Mouse (Mus musculus): ENCODE results near the gene Npas3. TPM values are rescaled to one million over a fixed set of nuclear protein-coding genes. Genes with fewer than 3 reads are reported as not detected.

The Npas3 gene
- polyA plus RNA-seq, 1 experiment from 2014 or later = 0.96 TPM

DNA sequence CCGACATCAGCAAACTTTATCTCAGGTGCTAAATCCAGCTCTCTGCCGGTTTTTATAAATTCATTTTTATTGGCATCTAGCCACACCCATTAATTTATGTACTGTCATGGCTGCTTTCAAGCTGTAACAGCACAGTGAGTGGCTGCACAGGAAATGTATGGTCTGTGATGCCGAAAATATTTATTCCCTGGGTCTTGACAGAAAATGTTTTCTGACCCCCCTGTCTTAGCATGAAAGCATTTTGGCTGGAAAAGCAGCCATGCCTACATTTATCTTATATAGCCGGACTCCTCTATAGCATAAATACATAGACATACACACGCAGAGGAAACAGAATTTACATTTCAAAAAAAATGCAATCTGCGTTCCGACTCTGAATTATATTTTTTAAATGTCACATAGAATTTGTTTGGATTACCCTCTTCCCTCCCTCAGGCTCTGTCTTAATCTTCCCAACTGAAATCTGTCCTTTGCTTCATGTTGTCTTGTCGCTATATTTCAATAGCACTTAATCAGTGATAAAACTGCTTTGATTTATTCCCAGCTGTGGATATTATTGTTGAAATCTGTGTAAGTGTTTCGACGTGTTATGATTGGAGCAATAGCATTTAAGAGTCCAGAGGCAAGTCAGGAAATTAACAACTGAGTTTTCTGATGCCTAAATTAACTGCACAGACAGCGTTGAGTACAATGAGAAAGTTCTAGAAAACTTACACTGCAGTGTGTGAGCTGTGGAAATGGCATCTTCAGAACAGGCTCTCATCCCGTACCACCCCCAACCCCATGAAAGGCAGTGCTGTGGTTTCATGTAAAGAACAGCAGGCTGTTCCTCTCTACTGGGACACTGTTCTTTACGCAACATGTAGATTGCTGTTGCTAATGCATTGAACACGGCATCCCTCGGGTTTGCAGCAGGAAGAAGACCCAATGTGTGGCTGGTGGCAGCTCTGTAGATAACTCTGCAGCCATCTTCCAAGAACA is 474.5 kb downstream of the Npas3 start:
- Histone ChIP-seq H3K4me1 (no peaks in the 10 kb centered on the region), H3K4me3 (replicated peaks) (no peak overlapping the region), H3K9me3 (replicated peaks) (no peaks in the 10 kb centered on the region), H3K36me3 (no peaks in the 10 kb centered on the region), H3K9ac (no peak overlapping the region), H3K4me2 (no peak overlapping the region), H3K27ac (no peak overlapping the region), H3K27me3 (peaks cover 9% of the 10 kb centered on the region; the same call in 1 of the 2 replicates)
- no peak for ATAC-seq (replicated peaks; ENCODE audit: low FRiP score)
- 74% methylated on average over 15 of the region's 15 CpGs for WGBS

DNA sequence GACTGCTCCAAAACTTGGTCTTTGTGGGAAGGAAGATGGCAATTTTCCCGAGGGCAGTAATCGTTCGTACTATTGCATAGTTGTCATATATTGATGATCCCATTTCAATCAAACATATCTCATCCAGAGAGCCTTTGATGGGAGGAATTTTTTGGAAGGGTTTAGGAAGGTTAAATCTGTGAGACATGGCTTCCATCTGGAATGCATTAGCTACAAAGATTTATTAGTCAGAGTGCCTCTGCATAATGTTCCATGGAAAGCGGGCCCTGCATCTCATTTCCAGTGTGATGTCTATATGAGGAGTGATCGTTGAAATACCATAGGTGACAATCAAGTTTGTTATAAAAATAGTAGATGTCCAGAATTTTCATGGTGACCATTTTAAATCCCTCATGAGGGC is 480.8 kb downstream of the Npas3 start:
- 75% methylated on average over 5 of the region's 5 CpGs for WGBS
- ATAC-seq (replicated peaks; ENCODE audit: low FRiP score) = no peak

DNA sequence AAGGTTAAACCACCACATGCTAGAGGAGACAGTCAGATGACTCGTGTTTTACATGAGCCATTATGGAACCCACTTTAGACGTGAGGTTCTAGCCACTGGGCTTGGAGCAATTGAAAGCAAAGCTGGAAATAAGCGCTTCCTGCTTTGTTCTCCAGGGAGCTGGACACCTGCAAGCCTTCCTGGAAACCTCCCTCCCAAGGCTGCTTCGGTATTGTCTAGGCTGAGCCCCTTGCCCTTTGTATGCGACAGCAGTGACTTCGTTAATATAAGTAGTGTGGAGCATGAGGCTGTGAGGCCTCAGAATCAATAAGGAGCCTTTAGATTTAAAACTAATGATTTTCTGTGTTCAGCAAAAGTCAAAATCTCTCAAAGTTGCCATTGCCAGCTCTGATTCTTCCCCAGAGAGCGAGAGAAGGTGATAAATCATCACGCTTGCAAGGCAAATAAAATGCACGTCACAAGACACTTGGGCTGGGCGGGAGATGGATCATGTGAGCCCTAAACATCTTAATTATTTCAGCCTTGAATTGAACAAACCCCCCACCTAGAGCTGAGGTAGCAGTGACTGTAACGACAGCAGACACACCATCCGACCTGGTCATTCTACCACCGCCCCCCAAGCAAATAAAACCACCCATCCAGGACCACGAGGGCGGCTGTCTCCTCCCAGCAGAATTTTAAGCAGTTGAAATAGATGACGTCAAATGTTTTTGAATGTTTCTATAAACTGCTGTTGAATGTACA is 490.2 kb downstream of the Npas3 start:
- peaks cover 9% of the 10 kb centered on the region; the same call in 1 of the 2 replicates for H3K27me3 ChIP-seq
- H3K36me3 ChIP-seq = no peaks in the 10 kb centered on the region
- WGBS = 33% methylated on average over 16 of the region's 16 CpGs
- 0 out of 2 replicates have a peak, but pooled peaks have one; percentile 33 for ATAC-seq (replicated peaks; ENCODE audit: low FRiP score)
- H3K9me3 ChIP-seq (replicated peaks) = no peaks in the 10 kb centered on the region
- no peak overlapping the region for H3K9ac ChIP-seq
- no peak overlapping the region for H3K27ac ChIP-seq
- peaks cover 8% of the 10 kb centered on the region for H3K4me1 ChIP-seq
- no peak overlapping the region for H3K4me3 ChIP-seq (replicated peaks)
- peak overlapping the region; percentile 22 for H3K4me2 ChIP-seq

More for the DNA sequence above, 480.8 kb downstream of the Npas3 start:
- H3K9ac ChIP-seq = no peak overlapping the region
- H3K9me3 ChIP-seq (replicated peaks) = no peaks in the 10 kb centered on the region
- H3K4me2 ChIP-seq = no peak overlapping the region
- H3K27me3 ChIP-seq = 0 out of 2 replicates have a peak, but pooled peaks cover 6% of the 10 kb centered on the region
- H3K4me3 ChIP-seq (replicated peaks) = no peak overlapping the region
- no peaks in the 10 kb centered on the region for H3K4me1 ChIP-seq
- no peak overlapping the region for H3K27ac ChIP-seq
- H3K36me3 ChIP-seq = no peaks in the 10 kb centered on the region

DNA sequence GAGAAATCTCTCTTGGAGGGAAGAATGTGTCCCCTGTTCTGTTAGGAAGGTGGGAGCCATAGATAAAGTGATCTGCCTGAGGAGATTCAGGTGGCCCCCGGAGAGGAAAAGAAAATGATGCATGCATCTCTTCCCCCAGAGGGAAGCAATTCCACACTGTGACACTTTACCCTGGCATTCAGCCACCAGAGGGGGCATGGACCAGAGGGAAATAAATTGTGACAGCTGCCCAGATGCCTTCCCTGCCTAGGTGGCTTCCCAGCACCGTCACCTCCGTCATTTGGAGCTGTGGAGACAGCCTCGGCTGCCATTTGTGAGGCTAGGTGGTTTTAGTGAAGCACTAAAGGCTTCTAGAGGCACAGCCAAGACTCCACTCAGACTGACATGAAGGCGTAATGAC is 498.2 kb downstream of the Npas3 start:
- Histone ChIP-seq H3K36me3 (no peaks in the 10 kb centered on the region), H3K9ac (no peak overlapping the region), H3K4me3 (replicated peaks) (no peak overlapping the region), H3K27ac (no peak overlapping the region), H3K9me3 (replicated peaks) (no peaks in the 10 kb centered on the region), H3K27me3 (peaks cover 31% of the 10 kb centered on the region), H3K4me1 (no peaks in the 10 kb centered on the region), H3K4me2 (no peak overlapping the region)
- ATAC-seq (replicated peaks; ENCODE audit: low FRiP score) = no peak
- 34% methylated on average over 5 of the region's 5 CpGs for WGBS

DNA sequence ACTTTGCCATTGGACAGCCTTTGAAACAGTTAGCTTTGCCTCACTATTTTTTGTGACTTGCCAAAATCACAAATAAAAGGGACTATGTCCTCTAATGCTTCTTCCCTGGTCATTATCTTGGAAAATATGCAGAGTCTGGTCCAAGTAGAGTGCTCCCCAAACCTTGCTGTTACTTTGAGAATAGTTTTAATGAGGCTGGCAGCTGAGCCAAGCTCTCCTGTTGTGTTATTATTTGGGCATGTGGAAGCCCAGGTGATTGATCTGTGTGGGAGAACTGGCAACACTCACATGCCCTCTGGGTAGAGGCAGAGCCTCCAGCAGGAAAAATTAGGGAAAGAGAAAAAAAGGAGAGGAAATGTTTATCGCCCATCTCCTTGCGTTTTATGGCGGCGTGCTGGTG is 500.9 kb downstream of the Npas3 start:
- no peak overlapping the region for H3K9ac ChIP-seq
- no peak for ATAC-seq (replicated peaks; ENCODE audit: low FRiP score)
- 68% methylated on average over 4 of the region's 4 CpGs for WGBS
- H3K4me3 ChIP-seq (replicated peaks) = no peak overlapping the region
- H3K36me3 ChIP-seq = no peaks in the 10 kb centered on the region
- H3K27ac ChIP-seq = no peak overlapping the region
- peaks cover 30% of the 10 kb centered on the region for H3K27me3 ChIP-seq
- H3K9me3 ChIP-seq (replicated peaks) = no peaks in the 10 kb centered on the region
- no peak overlapping the region for H3K4me2 ChIP-seq
- H3K4me1 ChIP-seq = peaks cover 11% of the 10 kb centered on the region; the same call in 1 of the 2 replicates

DNA sequence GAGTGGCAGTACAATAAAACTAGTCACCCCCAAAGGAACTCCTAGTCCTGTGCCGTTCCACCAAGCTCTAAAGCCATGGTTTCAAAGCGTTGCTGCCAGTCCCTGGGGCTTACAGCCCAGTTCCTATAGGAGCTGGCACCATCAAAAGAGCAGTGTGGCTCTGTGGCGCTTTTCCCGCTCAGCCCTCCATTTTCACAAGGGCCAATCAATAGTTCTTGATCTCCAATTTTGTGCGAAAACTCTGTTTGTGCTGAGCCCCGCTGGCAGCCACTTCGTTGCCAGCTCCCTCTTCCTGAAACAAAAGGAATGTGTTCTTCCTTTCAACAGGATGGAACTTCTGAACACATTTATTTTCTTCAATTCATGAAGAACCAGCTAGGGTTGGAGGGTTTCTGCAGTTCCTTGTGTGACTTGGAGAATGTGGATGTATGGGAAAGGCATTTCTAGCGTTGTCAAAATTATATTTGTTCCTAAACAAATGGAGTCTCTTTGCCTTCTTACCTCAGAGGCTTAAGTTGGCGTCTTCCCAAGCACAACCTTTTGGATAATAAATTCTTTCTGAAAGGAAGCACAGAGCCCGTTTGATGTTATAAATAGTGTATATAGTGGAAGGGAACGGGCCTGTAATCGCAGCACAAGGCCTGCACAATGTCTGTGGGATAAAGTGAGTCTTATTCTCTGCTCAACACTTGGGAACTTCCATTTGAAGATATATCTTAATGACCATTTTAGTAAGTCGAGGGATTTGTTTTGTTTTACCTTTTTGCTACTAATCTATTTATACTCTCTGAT is 504.0 kb downstream of the Npas3 start:
- ATAC-seq (replicated peaks; ENCODE audit: low FRiP score) = no peak
- Histone ChIP-seq H3K27ac (no peak overlapping the region), H3K27me3 (peaks cover 46% of the 10 kb centered on the region), H3K9ac (no peak overlapping the region), H3K4me2 (no peak overlapping the region), H3K4me1 (peaks cover 11% of the 10 kb centered on the region; the same call in 1 of the 2 replicates), H3K4me3 (replicated peaks) (no peak overlapping the region), H3K9me3 (replicated peaks) (no peaks in the 10 kb centered on the region), H3K36me3 (no peaks in the 10 kb centered on the region)
- 60% methylated on average over 13 of the region's 13 CpGs for WGBS

- no peak overlapping the region for H3K27ac ChIP-seq
- H3K4me2 ChIP-seq = 0 out of 2 replicates have a peak overlapping the region, but pooled peaks have one; percentile 10
Observed at GRCm38 (mm10) chr12:53753368-53753937, 505.0 kb downstream of the Npas3 start.

GRCm38 (mm10) chr12:53754236-53754635 is 505.8 kb downstream of the Npas3 start:
- Histone ChIP-seq H3K36me3 (no peaks in the 10 kb centered on the region), H3K4me3 (replicated peaks) (no peak overlapping the region), H3K4me2 (no peak overlapping the region), H3K4me1 (peaks cover 17% of the 10 kb centered on the region; the same call in 1 of the 2 replicates), H3K9ac (no peak overlapping the region), H3K9me3 (replicated peaks) (no peaks in the 10 kb centered on the region), H3K27me3 (peaks cover 49% of the 10 kb centered on the region), H3K27ac (no peak overlapping the region)
- 23% methylated on average over 7 of the region's 7 CpGs for WGBS
- no peak for ATAC-seq (replicated peaks; ENCODE audit: low FRiP score)

More at GRCm38 (mm10) chr12:53753368-53753937, 505.0 kb downstream of the Npas3 start:
- H3K9ac ChIP-seq = no peak overlapping the region
- no peak overlapping the region for H3K4me3 ChIP-seq (replicated peaks)
- WGBS = 51% methylated on average over 13 of the region's 13 CpGs
- peaks cover 54% of the 10 kb centered on the region for H3K27me3 ChIP-seq
- no peaks in the 10 kb centered on the region for H3K36me3 ChIP-seq
- H3K4me1 ChIP-seq = peaks cover 11% of the 10 kb centered on the region; the same call in 1 of the 2 replicates
- ATAC-seq (replicated peaks; ENCODE audit: low FRiP score) = no peak
- no peaks in the 10 kb centered on the region for H3K9me3 ChIP-seq (replicated peaks)

- Histone ChIP-seq H3K9me3 (replicated peaks) (no peaks in the 10 kb centered on the region), H3K36me3 (no peaks in the 10 kb centered on the region), H3K4me3 (replicated peaks) (no peak overlapping the region), H3K4me1 (peaks cover 14% of the 10 kb centered on the region; the same call in 1 of the 2 replicates), H3K4me2 (no peak overlapping the region), H3K27me3 (peaks cover 34% of the 10 kb centered on the region), H3K9ac (no peak overlapping the region), H3K27ac (no peak overlapping the region)
- WGBS = 48% methylated on average over 6 of the region's 6 CpGs
- no peak for ATAC-seq (replicated peaks; ENCODE audit: low FRiP score)
Observed at GRCm38 (mm10) chr12:53757631-53758030, 509.2 kb downstream of the Npas3 start.

GRCm38 (mm10) chr12:53758356-53758755 is 509.9 kb downstream of the Npas3 start:
- H3K36me3 ChIP-seq = no peaks in the 10 kb centered on the region
- 73% methylated on average over 5 of the region's 5 CpGs for WGBS
- H3K4me2 ChIP-seq = no peak overlapping the region
- no peak overlapping the region for H3K4me3 ChIP-seq (replicated peaks)
- no peak for ATAC-seq (replicated peaks; ENCODE audit: low FRiP score)
- H3K4me1 ChIP-seq = peaks cover 11% of the 10 kb centered on the region; the same call in 1 of the 2 replicates
- no peaks in the 10 kb centered on the region for H3K9me3 ChIP-seq (replicated peaks)
- H3K9ac ChIP-seq = no peak overlapping the region
- no peak overlapping the region for H3K27ac ChIP-seq
- H3K27me3 ChIP-seq = peaks cover 37% of the 10 kb centered on the region

DNA sequence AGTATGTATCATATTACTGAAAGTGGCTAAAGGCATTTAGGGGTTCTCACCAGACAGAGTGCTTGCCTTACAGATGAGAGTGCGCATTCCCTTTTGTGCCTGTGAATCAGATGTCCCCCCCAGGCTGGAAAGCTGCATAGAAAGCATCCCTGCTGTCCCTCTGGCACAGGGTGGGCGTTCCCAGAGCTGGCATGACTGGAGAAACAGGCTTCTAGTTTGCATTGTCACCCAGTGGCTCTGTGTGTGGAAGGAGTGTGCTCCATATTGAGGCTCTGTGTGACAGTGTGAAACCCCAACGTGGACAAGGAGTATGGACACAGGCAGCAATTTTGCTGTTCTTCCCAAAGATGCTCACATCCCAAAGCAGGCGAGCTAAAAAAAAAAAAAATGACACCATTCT is 515.7 kb downstream of the Npas3 start:
- H3K36me3 ChIP-seq = no peaks in the 10 kb centered on the region
- H3K27ac ChIP-seq = no peak overlapping the region
- 43% methylated on average over 4 of the region's 4 CpGs for WGBS
- H3K27me3 ChIP-seq = peaks cover 11% of the 10 kb centered on the region; the same call in 1 of the 2 replicates
- no peak overlapping the region for H3K4me3 ChIP-seq (replicated peaks)
- no peak overlapping the region for H3K9ac ChIP-seq
- H3K9me3 ChIP-seq (replicated peaks) = no peaks in the 10 kb centered on the region
- H3K4me2 ChIP-seq = no peak overlapping the region
- ATAC-seq (replicated peaks; ENCODE audit: low FRiP score) = no peak
- peaks cover 1% of the 10 kb centered on the region; the same call in 1 of the 2 replicates for H3K4me1 ChIP-seq

All from kidney, embryonic 15.5 days (tissue).